In genomic region chr6:117130680-117131111, GRCm38 (mm10) we compare ENCODE assay signal across 10 mouse cellular contexts. TPM values are rescaled to one million over a fixed set of nuclear protein-coding genes. Genes with fewer than 3 reads are reported as not detected.
DNase-seq lines count a peak whose midpoint lies in the region; ATAC-seq and TF ChIP-seq lines count a peak whose summit lies in the region.
"Had no signal": no experiment of that assay in that cellular context is flagged by ENCODE, and none has a peak within 500 bp of the region (broad histone marks: within the 10 kb centered on the region; RNA-seq: fewer than 3 reads in every experiment).

No protein-coding gene starts in this region.

- peak; percentile 7 for DNase-seq in ovary, postnatal 14 days (ENCODE audit: low spot score)
- DNase-seq in ovary, postnatal 10 days (ENCODE audit: low spot score) = no peak
- DNase-seq in forebrain, postnatal 0 days = no peak
- DNase-seq in kidney, postnatal 25 days = peak; percentile 33 to 42
- no peak for DNase-seq in right cerebral cortex, postnatal 36 days (ENCODE audit: low spot score in 2 of 2)
- DNase-seq in heart, postnatal 10 days = no peak
- DNase-seq in cerebellum, adult 2 months = no peak
- DNase-seq: lung, adult 18-20 months had no signal

- peak overlapping the region; percentile 3; the same call in 1 of the 2 replicates for H3K4me2 ChIP-seq in forebrain, postnatal 0 days (ENCODE audit: low read depth)
- H3K4me2 ChIP-seq in stomach, embryonic 15.5 days = peak overlapping the region; percentile 8; the same call in 1 of the 2 replicates
- H3K4me2 ChIP-seq: embryonic facial prominence, embryonic 13.5 days had no signal

- H3K9ac ChIP-seq in forebrain, postnatal 0 days = no peak overlapping the region
- H3K9ac ChIP-seq in stomach, embryonic 15.5 days = no peak overlapping the region
- H3K9ac ChIP-seq: embryonic facial prominence, embryonic 13.5 days had no signal

- TF ChIP-seq POLR2A in cerebellum, adult 2 months (IDR thresholded peaks at IDR 0.05; ENCODE audit: borderline replicate concordance, insufficient read depth, low read length) = no peak

- no peaks in the 10 kb centered on the region for H3K36me3 ChIP-seq in forebrain, postnatal 0 days (ENCODE audit: insufficient read depth)
- no peaks in the 10 kb centered on the region for H3K36me3 ChIP-seq in stomach, embryonic 15.5 days
- H3K36me3 ChIP-seq: embryonic facial prominence, embryonic 13.5 days had no signal

- 28% methylated on average over 15 of the region's 15 CpGs for WGBS in forebrain, postnatal 0 days
- whole genome bisulfite sequencing in stomach, embryonic 15.5 days = 40% methylated on average over 15 of the region's 15 CpGs
- 33% methylated on average over 15 of the region's 15 CpGs for WGBS in cerebellum, adult 2 months

- no peaks in the 10 kb centered on the region for H3K4me1 ChIP-seq in forebrain, postnatal 0 days (ENCODE audit: insufficient read depth)
- H3K4me1 ChIP-seq in stomach, embryonic 15.5 days = peaks cover 19% of the 10 kb centered on the region
- H3K4me1 ChIP-seq in cerebellum, adult 2 months (ENCODE audit: control insufficient read depth, insufficient read depth, low read length) = 0 out of 2 replicates have a peak, but pooled peaks cover 3% of the 10 kb centered on the region

- no peak for ATAC-seq in forebrain, postnatal 0 days
- peak; percentile 32; the same call in 1 of the 2 replicates for ATAC-seq in stomach, embryonic 15.5 days (ENCODE audit: insufficient read depth, low FRiP score, low read depth)

- intact Hi-C loops in heart, postnatal 10 days (cut with DNase I) = no loop called here

- no peak for TF ChIP-seq CTCF in forebrain, postnatal 0 days (IDR thresholded peaks at IDR 0.05; ENCODE audit: low read depth)
- no peak for TF ChIP-seq CTCF in cerebellum, adult 2 months (IDR thresholded peaks at IDR 0.05; ENCODE audit: borderline replicate concordance, insufficient read depth, low read depth, low read length)

- no peaks in the 10 kb centered on the region for H3K9me3 ChIP-seq in forebrain, postnatal 0 days (ENCODE audit: low read length)
- H3K9me3 ChIP-seq in stomach, embryonic 15.5 days = no peaks in the 10 kb centered on the region
- H3K9me3 ChIP-seq: embryonic facial prominence, embryonic 13.5 days had no signal

- H3K27me3 ChIP-seq in forebrain, postnatal 0 days (ENCODE audit: insufficient read depth, low read length) = no peaks in the 10 kb centered on the region
- H3K27me3 ChIP-seq in stomach, embryonic 15.5 days (replicated peaks) = no peaks in the 10 kb centered on the region
- H3K27me3 ChIP-seq in cerebellum, adult 2 months (ENCODE audit: control insufficient read depth, insufficient read depth, low read length) = no peaks in the 10 kb centered on the region
- H3K27me3 ChIP-seq: embryonic facial prominence, embryonic 13.5 days had no signal

- no peak overlapping the region for H3K27ac ChIP-seq in forebrain, postnatal 0 days (ENCODE audit: low read depth, low read length)
- no peak overlapping the region for H3K27ac ChIP-seq in stomach, embryonic 15.5 days
- H3K27ac ChIP-seq in cerebellum, adult 2 months (ENCODE audit: insufficient read depth, low read length) = no peak overlapping the region
- H3K27ac ChIP-seq: embryonic facial prominence, embryonic 13.5 days had no signal

- H3K4me3 ChIP-seq in forebrain, postnatal 0 days (ENCODE audit: low read depth, low read length) = no peak overlapping the region
- H3K4me3 ChIP-seq in stomach, embryonic 15.5 days (replicated peaks) = no peak overlapping the region
- no peak overlapping the region for H3K4me3 ChIP-seq in cerebellum, adult 2 months (replicated peaks; ENCODE audit: insufficient read depth, low read depth, low read length)
- H3K4me3 ChIP-seq: embryonic facial prominence, embryonic 13.5 days had no signal

RNA-seq across cellular contexts. Expression of gene Cxcl12, which starts 37.6 kb away (rescaled TPM):
- 26.5 and 32.0 TPM in 2 replicates for total RNA-seq in forebrain, postnatal 0 days (2014; rRNA removed)
- 70.7 and 99.6 TPM in 2 replicates for polyA plus RNA-seq in forebrain, postnatal 0 days (2015; fragmentation: Nextera tagmentation; extraction: Ambion mirVana)
- 183 and 190 TPM in 2 replicates for polyA plus RNA-seq in stomach, embryonic 15.5 days (2015; fragmentation: Nextera tagmentation; extraction: Ambion mirVana)
- 100 to 1,000 TPM; 147 to 151 TPM for total RNA-seq in heart, postnatal 10 days (2021)
- 46.5 and 49.0 TPM in 2 replicates for polyA plus RNA-seq in cerebellum, adult 2 months (2012; rRNA removed)

Comparison
In these comparisons a context has a peak if more than half of its experiments do, and no peak if none do; other contexts are left out.
1. DNase-seq: peak in ovary, postnatal 14 days (single experiment) and kidney, postnatal 25 days (2 of 2); none in ovary, postnatal 10 days (single experiment), forebrain, postnatal 0 days (single experiment), right cerebral cortex, postnatal 36 days (0 of 2), heart, postnatal 10 days (0 of 2) and cerebellum, adult 2 months (0 of 2).